Comparison of ENCODE assay signal across 8 mouse cellular contexts in genomic region chr8:112348323-112348722, GRCm38 (mm10).
DNase-seq lines count a peak whose midpoint lies in the region; ATAC-seq and TF ChIP-seq lines count a peak whose summit lies in the region.

No protein-coding gene starts in this region.

- no peaks in the 10 kb centered on the region for H3K9me3 ChIP-seq in forebrain, embryonic 13.5 days (replicated peaks)
- H3K9me3 ChIP-seq in midbrain, embryonic 10.5 days (replicated peaks), result no peaks in the 10 kb centered on the region

- no peak for DNase-seq in cerebellum, adult 2 months
- DNase-seq in cerebellum, adult 9-10 months, result no peak
- DNase-seq in NIH3T3 (ENCODE audit: low read depth) (peak; percentile 35), adipocyte (ENCODE audit: low spot score) (no peak)
- peak; percentile 29 for DNase-seq in midbrain, embryonic 10.5 days (ENCODE audit: low spot score)
- DNase-seq in frontal cortex, postnatal 14 days (ENCODE audit: low spot score in 2 of 2), result no peak
- no peak for DNase-seq in heart, postnatal 14 days

- no peaks in the 10 kb centered on the region for H3K4me1 ChIP-seq in cerebellum, adult 2 months (ENCODE audit: control insufficient read depth, insufficient read depth, low read length)
- H3K4me1 ChIP-seq in forebrain, embryonic 13.5 days, result peaks cover 3% of the 10 kb centered on the region; the same call in 1 of the 2 replicates
- H3K4me1 ChIP-seq in midbrain, embryonic 10.5 days, result no peaks in the 10 kb centered on the region

- 37% methylated on average over 5 of the region's 5 CpGs for WGBS in cerebellum, adult 2 months
- 18% methylated on average over 5 of the region's 5 CpGs for WGBS in forebrain, embryonic 13.5 days
- WGBS in midbrain, embryonic 10.5 days, result 24% methylated on average over 5 of the region's 5 CpGs

- H3K27me3 ChIP-seq in cerebellum, adult 2 months (ENCODE audit: control insufficient read depth, insufficient read depth, low read length), result no peaks in the 10 kb centered on the region
- no peaks in the 10 kb centered on the region for H3K27me3 ChIP-seq in forebrain, embryonic 13.5 days
- no peaks in the 10 kb centered on the region for H3K27me3 ChIP-seq in midbrain, embryonic 10.5 days (ENCODE audit: low read depth, poor library complexity, severe bottlenecking)

- ATAC-seq in forebrain, embryonic 13.5 days, result 0 out of 2 replicates have a peak, but pooled peaks have one; percentile 30

- H3K36me3 ChIP-seq in forebrain, embryonic 13.5 days (ENCODE audit: poor library complexity, severe bottlenecking), result no peaks in the 10 kb centered on the region
- H3K36me3 ChIP-seq in midbrain, embryonic 10.5 days, result no peaks in the 10 kb centered on the region

- no peak overlapping the region for H3K4me2 ChIP-seq in forebrain, embryonic 13.5 days

- no peak overlapping the region for H3K9ac ChIP-seq in forebrain, embryonic 13.5 days

- no peak overlapping the region for H3K4me3 ChIP-seq in cerebellum, adult 2 months (replicated peaks; ENCODE audit: insufficient read depth, low read depth, low read length)
- H3K4me3 ChIP-seq in forebrain, embryonic 13.5 days, result no peak overlapping the region
- H3K4me3 ChIP-seq in midbrain, embryonic 10.5 days, result no peak overlapping the region

- intact Hi-C loops in heart, postnatal 14 days (cut with DNase I), result no loop called here

- TF ChIP-seq POLR2A in cerebellum, adult 2 months (IDR thresholded peaks at IDR 0.05; ENCODE audit: borderline replicate concordance, insufficient read depth, low read length), result no peak

- peak; percentile 29; the same call in 1 of the 2 replicates for TF ChIP-seq CTCF in cerebellum, adult 2 months (IDR thresholded peaks at IDR 0.05; ENCODE audit: borderline replicate concordance, insufficient read depth, low read depth, low read length)

- no peak overlapping the region for H3K27ac ChIP-seq in cerebellum, adult 2 months (ENCODE audit: insufficient read depth, low read length)
- no peak overlapping the region for H3K27ac ChIP-seq in forebrain, embryonic 13.5 days
- 0 out of 2 replicates have a peak overlapping the region, but pooled peaks have one; percentile 13 for H3K27ac ChIP-seq in midbrain, embryonic 10.5 days (replicated peaks)

Comparison
In these comparisons a context has a peak if more than half of its experiments do, and no peak if none do; other contexts are left out.
1. DNase-seq: peak in NIH3T3 (single experiment) and midbrain, embryonic 10.5 days (single experiment); none in cerebellum, adult 2 months (0 of 2), cerebellum, adult 9-10 months (single experiment), adipocyte (single experiment), frontal cortex, postnatal 14 days (0 of 2) and heart, postnatal 14 days (0 of 2).